Mouse (Mus musculus) mouse embryonic stem cell (cell line): ENCODE measurements around the gene Sec31a.

Source experiments
- in situ Hi-C, 2 experiments: fragments of 300-500 bp; cut with MboI; formaldehyde crosslinking; loops; 1 replicate in 1 of 2; 3 replicates in 1 of 2; pipeline ENCODE4 v1.14.3; 2019 to 2020; ENCODE audit warnings: low sequenced_read_pairs in 2 of 2, low pct_unique_long_range_greater_than_20kb in 1 of 2, mixed read lengths in 1 of 2; ENCODE audit not compliant: unreplicated experiment in 1 of 2

The Sec31a gene

DNA sequence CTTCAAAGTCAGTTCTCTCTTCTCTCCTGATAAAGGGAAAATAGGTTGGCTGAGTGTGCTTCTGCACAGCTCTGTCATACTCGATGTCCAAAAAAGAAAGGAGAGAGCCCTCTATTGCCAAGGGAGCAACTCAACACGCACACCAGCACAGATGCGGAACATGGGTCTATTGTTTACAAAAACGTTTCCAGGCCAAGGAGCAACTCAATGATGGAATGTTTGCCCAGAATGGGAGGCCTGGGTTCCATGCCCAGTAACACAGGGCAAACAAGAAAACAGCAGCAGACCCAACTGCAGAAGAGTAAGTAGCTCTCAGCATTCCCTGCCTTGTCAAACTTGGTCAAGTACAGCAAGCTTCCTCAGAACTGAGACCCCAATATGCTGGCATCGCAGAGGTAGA lies 47.5 kb downstream of the Sec31a start:
- in situ Hi-C loops = no loop called here

DNA sequence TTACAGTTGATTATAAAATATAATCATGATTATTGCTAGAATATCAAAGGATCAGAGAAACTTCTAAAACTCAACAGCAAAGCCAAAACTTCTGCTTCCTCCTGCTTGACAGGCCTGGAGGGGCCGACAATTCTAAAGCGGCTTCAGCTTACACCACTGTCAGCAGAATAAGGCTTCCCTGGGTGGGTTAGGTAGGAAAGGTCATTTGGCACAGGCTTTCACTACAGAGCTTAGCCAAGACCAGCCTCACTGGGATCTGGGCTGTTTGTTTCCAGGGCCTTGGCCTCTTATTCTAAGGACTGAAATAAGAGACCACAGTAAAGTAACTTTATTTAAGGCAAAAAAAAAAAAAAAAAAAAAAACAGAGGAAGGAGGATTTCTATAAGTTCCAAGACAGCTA lies 49.0 kb downstream of the Sec31a start:
- in situ Hi-C loops = no loop called here

DNA sequence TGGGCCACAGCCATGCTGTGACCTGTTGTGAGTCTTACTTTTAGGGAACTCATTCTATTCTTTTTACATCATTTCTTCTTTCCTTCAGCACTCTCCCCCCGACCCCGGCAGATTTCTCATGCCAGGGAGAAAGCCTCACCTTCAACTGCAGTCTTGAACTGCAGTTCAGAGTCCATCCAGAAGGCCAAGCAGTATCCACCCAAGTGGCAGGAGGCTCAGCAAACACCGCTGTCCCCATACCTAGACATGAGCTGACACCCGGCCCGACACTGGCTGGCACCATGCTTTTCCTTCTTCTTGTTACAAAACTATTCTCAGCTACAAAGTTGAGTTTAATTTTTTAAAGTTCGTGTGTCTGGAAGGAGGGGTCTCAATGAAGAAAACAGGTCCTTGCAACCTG lies 55.7 kb downstream of the Sec31a start:
- in situ Hi-C loops = no loop called here

DNA sequence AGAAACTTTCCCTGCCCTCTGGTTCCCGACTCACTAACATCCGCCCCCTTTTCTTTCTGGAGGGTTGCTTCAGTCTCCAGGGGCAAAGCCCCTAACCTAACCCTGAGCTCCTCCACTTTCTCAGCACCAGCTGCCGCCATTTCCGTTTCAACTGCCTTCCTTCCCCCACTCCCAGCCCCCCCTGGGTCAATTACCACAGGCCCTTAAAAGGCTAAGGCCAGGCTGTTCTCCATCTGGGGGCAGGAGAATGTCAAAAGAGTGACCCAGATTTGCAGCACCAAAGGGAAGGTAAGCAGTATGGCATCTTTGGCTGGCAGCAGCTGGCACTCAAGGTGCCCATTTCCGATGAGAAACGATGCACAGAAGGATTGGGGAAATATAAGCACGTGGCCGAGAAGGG lies 57.7 kb downstream of the Sec31a start:
- in situ Hi-C loops = no loop called here

DNA sequence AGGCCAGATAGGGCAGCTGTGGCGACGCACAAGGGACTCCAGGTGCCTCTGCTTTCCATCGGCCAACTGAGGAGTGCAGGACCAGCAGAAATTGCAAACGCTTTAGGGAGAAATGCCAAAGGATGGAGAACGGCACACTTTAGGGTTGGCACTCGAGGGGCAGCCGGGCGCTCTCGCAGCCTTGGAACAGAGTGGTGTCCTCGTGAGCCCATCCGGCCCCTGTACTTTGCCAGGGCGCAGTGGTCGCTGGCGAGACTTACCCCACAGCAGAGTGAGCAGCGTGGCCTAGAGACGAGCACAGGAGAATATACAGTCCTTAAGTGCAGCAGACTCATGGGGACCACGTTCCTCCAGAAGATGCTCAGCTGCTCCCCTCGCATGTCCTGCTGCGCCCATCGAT lies 61.4 kb downstream of the Sec31a start:
- in situ Hi-C loops = no loop called here

DNA sequence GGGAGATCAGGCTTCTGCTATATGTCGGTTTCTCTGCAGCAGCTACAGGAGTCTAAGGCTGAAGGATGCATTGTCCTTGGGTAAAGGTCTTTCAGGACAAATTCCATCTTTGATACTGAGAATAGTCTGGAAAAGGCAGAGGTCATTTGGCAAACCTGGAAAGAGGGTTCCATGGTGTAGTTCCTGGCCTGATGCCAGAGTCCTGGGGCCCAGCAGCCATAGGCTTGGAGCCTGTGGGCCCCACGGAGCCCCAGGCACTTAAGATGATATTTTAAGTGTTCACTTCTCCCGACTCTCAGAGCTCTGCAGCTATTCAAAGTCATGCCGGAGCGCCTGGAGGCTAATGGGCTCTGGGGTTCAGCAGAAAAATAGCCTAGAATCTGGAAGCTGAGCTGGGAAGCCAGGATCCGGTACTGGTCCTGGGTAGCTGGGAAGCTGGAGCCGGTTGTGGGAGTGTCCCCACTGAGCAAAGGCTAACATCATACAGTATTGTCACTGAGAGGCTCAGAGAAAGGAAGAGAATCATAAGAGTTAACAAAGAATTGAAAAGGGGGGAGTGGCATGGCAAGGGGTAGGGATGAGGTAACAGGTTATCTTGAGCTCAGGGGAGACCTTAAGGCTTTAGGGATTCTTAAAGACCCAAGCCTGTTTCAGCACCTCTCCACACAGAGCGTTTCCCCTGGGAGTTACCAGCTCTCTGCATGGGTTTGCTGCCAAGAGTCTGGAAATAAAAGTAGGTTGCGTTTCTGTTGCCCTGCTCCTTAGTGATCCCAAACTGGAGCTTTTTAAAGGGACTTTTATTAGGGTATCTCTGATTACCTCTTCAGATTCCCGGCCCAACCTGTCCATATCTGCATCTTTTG lies 62.8 kb downstream of the Sec31a start:
- in situ Hi-C loops = no loop called here

DNA sequence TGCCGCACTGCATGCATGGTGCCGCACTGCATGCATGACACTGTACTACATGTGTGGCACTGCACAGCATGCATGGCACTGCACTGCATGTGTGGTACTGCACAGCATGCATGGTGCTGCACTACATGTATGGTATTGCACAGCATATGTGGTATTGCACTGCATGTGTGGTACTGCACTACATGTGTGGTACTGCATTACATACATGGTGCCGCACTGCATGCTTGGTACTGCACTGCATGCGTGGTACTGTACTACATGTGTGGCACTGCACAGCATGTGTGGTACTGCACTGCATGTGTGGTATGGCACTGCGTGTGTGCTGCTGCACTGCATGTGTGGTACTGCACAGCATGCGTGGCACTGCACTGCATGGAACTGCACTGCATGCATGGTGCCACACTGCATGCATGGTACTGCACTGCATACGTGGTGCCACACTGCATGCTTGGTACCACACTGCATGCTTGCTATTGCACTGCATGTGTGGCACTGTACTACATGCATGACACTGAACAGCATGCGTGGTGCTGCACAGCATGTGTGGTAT lies 65.1 kb downstream of the Sec31a start:
- in situ Hi-C loops = no loop called here

DNA sequence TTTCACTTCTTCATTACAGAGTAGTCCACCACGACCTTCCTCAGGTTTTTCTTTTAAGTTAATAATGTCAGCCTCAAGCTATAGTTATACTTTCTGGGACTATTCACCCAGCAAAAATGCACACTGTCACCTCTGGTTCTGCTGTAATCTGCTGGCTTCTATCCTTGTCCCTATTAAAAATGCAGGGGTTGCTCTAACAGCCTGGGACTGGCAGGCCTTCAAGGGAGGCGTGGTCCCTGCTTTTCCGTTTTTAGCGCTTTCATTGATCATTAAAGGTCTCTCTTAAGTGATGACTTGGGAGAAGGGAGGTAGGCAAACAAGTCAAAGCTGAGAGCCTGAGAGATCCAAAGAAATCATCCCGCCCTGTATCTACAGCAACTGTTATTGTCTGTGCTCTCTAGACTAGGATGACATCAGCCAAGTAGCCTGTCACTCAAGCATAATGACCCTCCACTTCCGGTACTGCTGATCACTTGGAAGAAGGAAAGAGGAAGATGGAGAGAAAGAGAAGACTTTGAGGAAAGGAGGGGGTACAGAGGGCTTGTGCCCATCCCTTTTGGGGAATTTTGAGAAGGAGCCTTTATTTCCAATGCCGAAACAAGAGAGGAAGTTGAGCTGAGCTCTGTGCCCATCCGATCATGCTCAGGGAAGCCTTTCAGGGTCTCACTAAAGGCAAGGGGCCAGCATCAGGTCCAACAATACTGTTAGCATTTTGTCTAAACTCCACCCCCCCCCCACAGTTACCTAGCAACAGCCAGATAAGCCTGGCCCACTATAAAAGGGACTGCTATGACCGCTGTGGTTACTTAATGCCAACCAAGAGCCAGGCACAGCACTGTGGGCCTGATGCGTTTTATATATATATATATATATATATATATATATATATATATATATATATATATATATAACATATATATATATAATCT lies 66.5 kb downstream of the Sec31a start:
- in situ Hi-C loops = loop anchor here in 1 of 2 experiments (10.0 kb wide), 1 partner anchor 275 kb away; no protein-coding TSS in a partner anchor

DNA sequence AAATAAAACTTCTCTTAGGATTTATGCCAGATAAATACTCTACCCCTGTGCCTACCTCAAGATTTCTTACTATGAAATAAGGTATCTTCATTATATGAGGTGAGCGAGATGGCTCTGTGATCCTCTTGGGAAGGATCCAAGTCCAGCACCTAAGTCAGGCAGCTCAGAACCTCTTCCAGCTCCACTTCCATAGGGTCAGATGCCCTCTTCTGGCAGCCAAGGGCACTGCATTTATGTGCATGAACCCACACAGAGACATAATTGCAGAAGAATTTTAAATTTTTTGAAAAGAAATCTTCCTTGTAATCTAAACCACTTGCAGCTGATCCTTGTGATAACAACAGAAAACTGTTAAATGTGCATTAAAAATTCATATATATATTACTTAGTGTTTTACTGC lies 70.9 kb downstream of the Sec31a start:
- in situ Hi-C loops = loop anchor here in 1 of 2 experiments (10.0 kb wide), 1 partner anchor 270 kb away; no protein-coding TSS in a partner anchor

DNA sequence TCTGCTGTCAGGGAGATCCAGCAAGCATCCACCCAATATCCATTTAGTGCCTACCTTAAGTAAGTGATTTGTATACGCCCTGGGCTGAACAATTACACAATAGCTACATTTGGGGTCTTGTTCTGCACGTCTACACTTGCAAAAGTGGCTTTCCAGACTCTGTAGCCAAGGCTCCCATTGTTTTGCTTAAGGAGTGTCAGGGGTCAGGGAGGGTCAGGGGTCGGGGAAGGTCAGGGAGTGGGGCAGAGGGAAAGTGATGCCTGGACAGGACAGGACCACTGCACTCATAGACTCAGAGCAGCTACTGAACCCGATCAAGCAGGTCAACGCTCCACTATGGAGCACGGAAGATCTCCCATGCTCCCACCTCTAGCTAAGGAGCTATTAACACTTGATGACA lies 72.9 kb downstream of the Sec31a start:
- in situ Hi-C loops = loop anchor here in 1 of 2 experiments (10.0 kb wide), 1 partner anchor 268 kb away; no protein-coding TSS in a partner anchor

DNA sequence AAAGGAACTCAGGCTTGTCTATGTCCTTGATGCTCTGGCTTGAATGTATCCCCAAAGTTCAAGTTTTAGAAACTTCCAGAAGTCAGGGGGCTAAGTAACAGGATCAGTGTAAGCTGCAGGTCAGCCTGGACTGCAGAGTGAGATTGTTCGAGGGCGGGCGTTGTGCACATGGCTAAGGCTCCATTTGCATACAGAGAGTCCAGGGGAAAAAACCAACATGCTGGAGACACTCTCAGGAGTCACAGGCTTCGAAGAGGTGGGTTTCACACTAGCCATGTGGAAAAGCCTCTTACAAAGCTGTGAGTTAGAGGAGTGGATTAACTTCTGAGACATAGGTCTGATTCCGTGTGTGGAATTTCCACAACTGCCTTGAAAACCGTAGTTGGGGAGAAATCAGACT lies 73.6 kb downstream of the Sec31a start:
- in situ Hi-C loops = loop anchor here in 1 of 2 experiments (10.0 kb wide), 1 partner anchor 268 kb away; no protein-coding TSS in a partner anchor

DNA sequence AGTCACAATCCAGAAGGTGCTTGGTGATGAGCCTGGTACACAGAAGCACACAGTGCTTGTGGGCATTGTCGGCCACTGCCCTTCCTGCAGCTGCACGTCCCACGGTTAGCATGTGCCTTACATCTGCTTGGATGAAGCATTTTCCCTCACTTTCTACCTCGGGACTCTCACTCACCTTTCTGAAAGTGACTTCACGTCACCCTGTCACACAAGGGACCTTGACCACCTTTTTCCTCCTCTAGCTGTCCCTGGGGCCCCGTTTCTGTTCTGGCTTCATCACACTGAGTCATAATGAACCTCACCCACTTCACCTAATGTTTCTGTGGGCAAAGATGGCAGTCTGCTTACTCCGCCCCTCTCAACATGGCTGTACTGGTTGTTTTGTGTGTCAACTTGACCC lies 75.0 kb downstream of the Sec31a start:
- in situ Hi-C loops = loop anchor here in 1 of 2 experiments (10.0 kb wide), 1 partner anchor 266 kb away; no protein-coding TSS in a partner anchor

DNA sequence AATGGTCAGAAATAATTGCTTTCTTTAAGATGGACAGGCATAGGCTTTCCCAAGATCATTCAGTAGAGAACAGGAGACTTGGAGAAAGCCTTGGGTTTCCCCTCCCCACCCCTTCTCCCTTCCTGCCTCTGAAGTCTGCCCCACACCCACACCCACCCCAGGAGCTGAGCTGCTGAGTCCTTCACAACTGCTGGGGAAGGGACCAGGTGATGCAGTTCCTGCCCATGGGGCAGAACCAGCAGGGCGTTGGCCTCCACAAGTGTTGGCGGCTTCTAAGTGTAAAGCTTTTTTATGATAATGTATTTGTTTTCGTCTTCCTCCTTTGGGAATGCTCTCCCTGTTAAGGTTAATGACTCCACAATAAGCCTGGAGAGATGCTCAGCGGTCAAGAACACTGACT lies 78.2 kb downstream of the Sec31a start:
- in situ Hi-C loops = no loop called here

DNA sequence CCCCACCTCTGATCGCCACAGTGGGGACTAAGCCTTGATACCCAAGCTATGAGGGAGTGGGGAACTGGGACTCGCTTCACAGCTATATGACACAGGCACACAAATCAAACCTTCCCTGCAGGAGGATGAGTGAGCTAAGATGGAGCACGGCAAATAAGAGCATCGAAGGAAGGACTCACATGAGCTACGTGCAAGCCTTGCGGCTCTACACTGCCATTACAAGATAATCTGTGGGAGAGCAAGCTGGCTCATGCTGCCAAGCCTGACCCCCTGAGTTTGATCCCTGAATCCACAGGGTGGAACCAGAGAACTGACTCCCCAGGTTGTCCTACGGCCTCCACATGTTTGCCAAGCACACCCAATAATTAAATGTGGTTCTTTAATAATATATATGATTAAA lies 79.2 kb downstream of the Sec31a start:
- in situ Hi-C loops = no loop called here

DNA sequence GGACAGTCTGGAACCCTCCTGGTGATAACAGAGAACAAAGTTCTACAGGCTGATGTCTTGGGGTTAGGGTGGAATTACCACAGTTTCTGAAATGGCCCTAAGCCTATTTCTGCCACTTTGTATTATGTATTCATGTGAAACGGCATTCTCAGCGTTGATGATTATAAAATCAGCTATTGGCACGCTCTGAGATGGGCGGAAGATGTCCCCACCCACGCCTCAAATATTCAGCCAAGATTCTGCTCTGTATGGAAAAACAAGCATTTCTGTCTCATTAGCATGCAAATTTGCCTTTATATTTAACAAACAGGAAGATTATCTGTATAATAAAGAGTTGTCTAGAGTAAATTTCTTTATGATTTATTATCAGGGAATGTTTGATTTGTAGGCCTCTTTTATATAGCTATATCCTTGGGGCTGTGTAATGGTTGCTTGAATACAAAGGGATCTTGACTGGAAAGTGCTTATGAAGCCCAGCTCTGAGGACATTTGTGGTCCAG lies 80.4 kb downstream of the Sec31a start:
- in situ Hi-C loops = no loop called here

DNA sequence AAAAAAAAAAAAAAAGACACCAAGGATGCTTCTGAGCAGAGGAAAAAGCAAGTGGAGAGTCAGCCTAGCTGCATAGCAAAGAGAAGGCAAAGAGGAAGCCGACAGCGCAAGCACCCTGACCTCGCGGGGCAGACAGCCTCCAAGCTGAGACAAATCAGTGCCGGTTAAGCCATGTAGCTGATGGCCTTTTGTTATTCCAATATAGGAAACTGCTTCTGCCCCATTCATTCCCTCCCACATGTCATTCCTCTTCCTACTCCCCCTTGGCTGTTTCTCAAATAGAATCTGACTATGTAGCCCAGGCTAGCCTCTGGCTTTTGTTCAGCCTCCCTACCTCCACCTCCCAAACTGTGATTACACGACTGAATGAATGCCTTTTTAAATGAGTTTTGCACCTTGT lies 81.3 kb downstream of the Sec31a start:
- in situ Hi-C loops = no loop called here

DNA sequence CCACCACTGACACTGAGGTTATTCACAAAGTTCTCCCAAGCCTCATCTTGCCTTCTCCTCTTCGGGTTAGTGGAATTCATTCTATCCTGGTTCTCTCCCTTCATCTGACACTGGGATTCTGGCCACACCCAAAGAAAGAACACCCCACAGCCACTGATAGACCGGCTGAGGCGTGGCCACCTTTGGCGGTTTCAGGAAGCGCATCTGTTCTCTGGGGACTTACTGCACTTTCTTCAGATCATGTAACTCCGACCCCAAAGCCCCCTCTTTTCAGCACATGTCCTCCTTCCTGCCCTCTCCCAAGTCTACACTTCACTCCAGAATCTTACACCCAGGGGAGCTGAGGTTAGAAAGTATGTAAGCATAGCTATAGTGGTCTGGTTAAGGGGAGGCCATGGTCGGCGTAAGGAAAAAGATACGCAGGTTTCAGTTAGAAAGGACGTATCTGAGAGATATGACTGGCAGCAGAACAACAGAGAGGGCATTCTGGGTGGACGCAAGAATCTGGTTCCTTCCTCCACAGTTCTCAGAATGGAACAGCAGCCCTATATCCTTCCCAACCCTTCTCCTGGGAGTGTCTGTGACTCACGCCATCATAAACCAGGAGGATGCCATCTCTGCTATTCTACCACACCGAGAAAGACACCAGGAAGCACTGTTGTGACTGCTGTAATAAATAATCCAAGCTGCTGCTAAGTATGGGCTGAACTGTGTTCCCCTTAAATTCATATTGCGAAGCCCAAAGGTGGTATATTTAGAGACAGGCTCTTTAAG lies 82.2 kb downstream of the Sec31a start:
- in situ Hi-C loops = no loop called here
